Mouse (Mus musculus) forebrain, embryonic 12.5 days (tissue): ENCODE results near the gene Itsn2. TPM values are rescaled to one million over a fixed set of nuclear protein-coding genes. Genes with fewer than 3 reads are reported as not detected.

ENCODE experiments used
- ATAC-seq: fragments of 200-750 bp; cut with Nextera tagmentation; 2 replicates; pipeline ENCODE4 v1.8.0; 2017; ENCODE audit warnings: moderate TSS enrichment; ENCODE audit not compliant: low FRiP score
- H3K27ac ChIP-seq: fragments of 300-500 bp; sonication (generic); 2 replicates; pipeline ENCODE4 v1.5.1; 2016; ENCODE audit warnings: mild to moderate bottlenecking
- H3K27me3 ChIP-seq: fragments of 300-500 bp; sonication (generic); 2 replicates; pipeline ENCODE4 v1.6.1; 2016; ENCODE audit warnings: mild to moderate bottlenecking
- H3K36me3 ChIP-seq: fragments of 300-500 bp; sonication (generic); replicated peaks from 2 replicates; pipeline ENCODE4 v1.6.1; 2016; ENCODE audit warnings: mild to moderate bottlenecking
- H3K4me1 ChIP-seq: fragments of 300-500 bp; sonication (generic); 2 replicates; pipeline ENCODE4 v1.6.1; 2016
- H3K4me2 ChIP-seq: fragments of 300-500 bp; sonication (generic); 2 replicates; pipeline ENCODE4 v1.6.1; 2016; ENCODE audit warnings: mild to moderate bottlenecking, moderate library complexity
- H3K4me3 ChIP-seq: fragments of 300-500 bp; sonication (generic); replicated peaks from 2 replicates; pipeline ENCODE4 v1.5.1; 2016; ENCODE audit warnings: mild to moderate bottlenecking
- H3K9ac ChIP-seq: fragments of 300-500 bp; sonication (generic); 2 replicates; pipeline ENCODE4 v1.6.1; 2016; ENCODE audit warnings: mild to moderate bottlenecking
- H3K9me3 ChIP-seq: fragments of 300-500 bp; sonication (generic); 2 replicates; pipeline ENCODE4 v1.6.1; 2016
- WGBS: fragments of 180-500 bp; shearing (Covaris S2); methylation state at CpG from one replicate; pipeline ENCODE4 v1.1.7; 2016; 5-methylcytosine and 5-hydroxymethylcytosine counted together
- polyA plus RNA-seq: library from polyadenylated mRNA; unstranded; fragments of >200 nt; fragmentation: Nextera tagmentation; extraction: Ambion mirVana; gene quantifications from 2 replicates; pipeline ENCODE4 v1.2.1, GENCODE M21; 2016

Itsn2 gene
- polyA plus RNA-seq, 1 experiment from 2014 or later, result 17.9 TPM

DNA sequence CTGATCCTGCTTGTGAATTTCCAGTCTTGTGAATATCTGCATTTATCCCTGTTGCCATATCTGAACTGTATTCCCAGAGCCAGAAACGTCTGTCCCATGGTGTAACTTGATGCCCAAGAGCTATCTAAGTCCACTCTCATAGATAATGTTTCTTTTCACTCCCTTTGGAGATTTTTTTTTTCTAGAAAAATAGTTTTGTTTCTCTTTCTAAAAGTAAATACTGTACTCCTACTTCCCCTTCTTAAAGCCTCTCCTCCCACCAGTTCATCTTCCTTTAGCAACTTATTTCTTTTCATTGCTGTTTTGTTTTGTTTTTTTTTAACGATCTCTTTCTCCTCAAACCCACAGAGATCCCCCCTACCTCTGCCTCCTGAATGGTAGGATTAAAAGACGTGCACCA lies 14.2 kb downstream of the Itsn2 start:
- H3K9me3 ChIP-seq, result no peaks in the 10 kb centered on the region
- no peak overlapping the region for H3K4me2 ChIP-seq
- no peaks in the 10 kb centered on the region for H3K36me3 ChIP-seq
- H3K27me3 ChIP-seq, result no peaks in the 10 kb centered on the region
- H3K9ac ChIP-seq, result no peak overlapping the region
- 0 out of 2 replicates have a peak, but pooled peaks cover 3% of the 10 kb centered on the region for H3K4me1 ChIP-seq
- WGBS, result 12% methylated on average over 3 of the region's 3 CpGs
- no peak for ATAC-seq
- H3K27ac ChIP-seq, result no peak overlapping the region
- H3K4me3 ChIP-seq, result no peak overlapping the region

DNA sequence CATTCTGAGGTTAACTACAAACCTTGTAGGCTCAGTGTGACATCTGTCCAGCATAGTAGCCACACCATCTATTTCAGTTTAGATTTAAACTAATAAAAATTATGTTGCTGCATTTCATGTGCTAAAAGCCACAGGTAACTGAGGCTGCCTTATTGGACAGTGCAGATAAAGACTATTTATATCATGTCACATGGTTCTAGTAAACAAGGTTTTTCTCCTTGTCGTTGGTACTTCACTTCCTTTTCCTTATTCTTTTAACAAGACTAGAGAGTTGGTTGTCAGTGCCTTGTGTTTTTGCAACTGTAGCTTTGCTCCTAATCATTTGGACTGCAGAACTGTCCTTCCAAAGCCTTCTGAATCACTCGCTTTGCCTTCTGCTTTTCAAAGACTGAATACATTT lies 22.3 kb downstream of the Itsn2 start:
- H3K36me3 ChIP-seq, result no peaks in the 10 kb centered on the region
- ATAC-seq, result no peak
- no peak overlapping the region for H3K4me2 ChIP-seq
- 86% methylated on average over 2 of the region's 2 CpGs for WGBS
- no peaks in the 10 kb centered on the region for H3K4me1 ChIP-seq
- no peaks in the 10 kb centered on the region for H3K9me3 ChIP-seq
- no peak overlapping the region for H3K4me3 ChIP-seq
- H3K9ac ChIP-seq, result no peak overlapping the region
- no peak overlapping the region for H3K27ac ChIP-seq
- no peaks in the 10 kb centered on the region for H3K27me3 ChIP-seq

DNA sequence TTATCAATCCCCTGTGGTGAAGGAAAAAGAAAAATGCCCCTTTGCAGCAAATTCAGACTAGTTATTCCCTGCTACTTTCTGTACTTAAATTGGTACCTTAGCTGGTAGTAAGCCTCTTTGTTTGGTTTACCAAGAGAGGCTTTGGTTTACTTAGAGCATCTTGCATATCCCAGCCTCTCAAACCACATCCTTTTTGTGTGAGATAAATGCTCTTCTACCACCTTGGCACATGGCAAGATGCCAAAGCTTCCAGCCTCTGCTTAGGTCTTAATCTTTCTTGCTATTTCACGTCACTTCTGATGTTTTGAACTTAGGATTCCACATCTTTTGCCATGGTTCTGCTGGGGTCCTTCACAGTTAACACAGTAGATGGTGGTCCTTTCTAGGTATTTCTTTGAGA lies 31.8 kb downstream of the Itsn2 start:
- 80% methylated on average over 1 of the region's 1 CpGs for WGBS
- no peaks in the 10 kb centered on the region for H3K4me1 ChIP-seq
- H3K27me3 ChIP-seq, result no peaks in the 10 kb centered on the region
- no peak overlapping the region for H3K4me3 ChIP-seq
- H3K9me3 ChIP-seq, result no peaks in the 10 kb centered on the region
- H3K36me3 ChIP-seq, result no peaks in the 10 kb centered on the region
- H3K27ac ChIP-seq, result no peak overlapping the region
- no peak for ATAC-seq
- H3K4me2 ChIP-seq, result no peak overlapping the region
- H3K9ac ChIP-seq, result no peak overlapping the region

DNA sequence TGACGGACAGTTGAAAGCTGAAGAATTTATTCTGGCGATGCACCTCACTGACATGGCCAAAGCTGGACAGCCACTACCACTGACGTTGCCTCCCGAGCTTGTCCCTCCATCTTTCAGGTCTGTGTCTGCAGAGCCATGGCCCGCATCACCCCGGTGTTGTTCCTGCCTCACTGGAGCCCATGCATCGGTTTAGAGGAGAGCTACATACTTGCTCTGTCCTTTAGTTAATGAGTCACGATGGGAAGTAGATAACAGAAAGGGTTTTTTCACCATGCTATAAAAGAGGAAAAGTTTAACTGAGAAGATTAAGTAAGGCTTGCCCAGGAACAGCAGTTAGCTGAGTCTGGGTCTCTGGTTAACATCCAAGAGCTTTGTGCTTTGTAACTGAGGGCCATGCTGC lies 40.5 kb downstream of the Itsn2 start:
- no peaks in the 10 kb centered on the region for H3K9me3 ChIP-seq
- H3K36me3 ChIP-seq, result peaks cover 39% of the 10 kb centered on the region
- WGBS, result 89% methylated on average over 8 of the region's 8 CpGs
- H3K4me3 ChIP-seq, result no peak overlapping the region
- H3K27me3 ChIP-seq, result no peaks in the 10 kb centered on the region
- H3K4me2 ChIP-seq, result no peak overlapping the region
- H3K9ac ChIP-seq, result no peak overlapping the region
- no peak overlapping the region for H3K27ac ChIP-seq
- ATAC-seq, result no peak
- H3K4me1 ChIP-seq, result no peaks in the 10 kb centered on the region

DNA sequence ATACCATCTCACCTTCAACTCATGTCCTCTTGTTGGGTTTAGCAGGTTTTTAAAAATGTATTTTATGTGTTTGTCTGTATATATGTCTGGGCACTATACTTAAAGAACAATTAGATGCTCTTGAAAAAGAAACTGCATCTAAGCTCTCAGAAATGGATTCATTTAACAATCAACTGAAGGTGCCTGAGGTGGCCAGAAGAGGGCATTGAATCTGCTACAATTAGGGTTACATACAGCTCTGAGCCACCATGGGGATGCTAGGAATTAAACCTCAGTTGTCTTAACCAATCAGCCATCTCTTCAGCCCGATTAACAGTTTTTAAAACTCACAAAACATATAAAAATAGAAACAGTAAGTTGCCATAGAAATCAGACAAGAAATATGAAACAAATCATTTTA lies 46.0 kb downstream of the Itsn2 start:
- WGBS, result 90% methylated on average over 1 of the region's 1 CpGs
- H3K27me3 ChIP-seq, result no peaks in the 10 kb centered on the region
- H3K9ac ChIP-seq, result no peak overlapping the region
- H3K36me3 ChIP-seq, result peaks cover 25% of the 10 kb centered on the region
- H3K4me1 ChIP-seq, result no peaks in the 10 kb centered on the region
- no peak for ATAC-seq
- no peak overlapping the region for H3K4me2 ChIP-seq
- H3K9me3 ChIP-seq, result no peaks in the 10 kb centered on the region
- no peak overlapping the region for H3K4me3 ChIP-seq
- no peak overlapping the region for H3K27ac ChIP-seq

DNA sequence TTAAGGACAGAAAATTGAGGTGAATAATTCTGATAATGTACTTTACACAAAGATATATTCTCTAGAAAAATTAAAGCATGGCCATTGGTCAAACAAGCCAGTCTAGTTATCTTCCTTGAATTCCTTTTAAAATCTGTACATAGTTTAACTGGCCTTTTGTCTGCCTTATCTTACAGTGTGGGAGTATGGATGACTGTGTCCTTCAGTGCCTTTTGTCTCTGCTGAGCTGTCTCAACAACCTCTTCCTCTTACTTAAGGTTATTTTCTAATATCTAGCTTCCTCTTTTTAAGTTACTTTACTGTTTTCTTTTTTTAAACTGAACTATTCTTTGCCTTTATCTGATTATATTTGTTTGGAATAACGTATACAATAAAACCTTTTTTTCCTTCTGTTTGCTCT lies 48.3 kb downstream of the Itsn2 start:
- Histone ChIP-seq H3K27me3 (no peaks in the 10 kb centered on the region), H3K4me1 (no peaks in the 10 kb centered on the region), H3K27ac (no peak overlapping the region), H3K9me3 (no peaks in the 10 kb centered on the region), H3K36me3 (peaks cover 13% of the 10 kb centered on the region), H3K4me3 (no peak overlapping the region), H3K4me2 (no peak overlapping the region), H3K9ac (no peak overlapping the region)
- WGBS, result 95% methylated on average over 1 of the region's 1 CpGs
- no peak for ATAC-seq

DNA sequence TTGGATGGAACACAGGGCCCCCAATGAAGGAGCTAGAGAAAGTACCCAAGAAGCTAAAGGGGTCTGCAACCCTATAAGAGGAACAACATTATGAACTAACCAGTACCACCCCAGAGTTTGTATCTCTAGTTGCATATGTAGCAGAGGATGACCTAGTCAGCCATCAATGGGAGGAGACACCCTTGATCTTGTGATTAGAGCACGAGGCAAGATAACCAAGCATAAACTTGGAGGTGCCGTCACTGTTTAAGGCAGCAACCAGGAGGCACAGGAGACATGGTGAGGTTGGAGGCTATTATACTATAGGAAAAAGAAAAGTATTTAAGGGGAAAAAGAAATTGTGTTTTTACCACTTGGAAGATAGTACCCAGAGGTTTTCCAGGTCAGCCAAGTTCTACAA lies 64.4 kb downstream of the Itsn2 start:
- H3K4me3 ChIP-seq, result no peak overlapping the region
- WGBS, result 90% methylated on average over 2 of the region's 2 CpGs
- no peak overlapping the region for H3K27ac ChIP-seq
- no peak overlapping the region for H3K4me2 ChIP-seq
- peaks cover 18% of the 10 kb centered on the region for H3K36me3 ChIP-seq
- no peaks in the 10 kb centered on the region for H3K27me3 ChIP-seq
- H3K4me1 ChIP-seq, result no peaks in the 10 kb centered on the region; the same call in 1 of the 2 replicates
- no peak overlapping the region for H3K9ac ChIP-seq
- H3K9me3 ChIP-seq, result no peaks in the 10 kb centered on the region
- no peak for ATAC-seq

DNA sequence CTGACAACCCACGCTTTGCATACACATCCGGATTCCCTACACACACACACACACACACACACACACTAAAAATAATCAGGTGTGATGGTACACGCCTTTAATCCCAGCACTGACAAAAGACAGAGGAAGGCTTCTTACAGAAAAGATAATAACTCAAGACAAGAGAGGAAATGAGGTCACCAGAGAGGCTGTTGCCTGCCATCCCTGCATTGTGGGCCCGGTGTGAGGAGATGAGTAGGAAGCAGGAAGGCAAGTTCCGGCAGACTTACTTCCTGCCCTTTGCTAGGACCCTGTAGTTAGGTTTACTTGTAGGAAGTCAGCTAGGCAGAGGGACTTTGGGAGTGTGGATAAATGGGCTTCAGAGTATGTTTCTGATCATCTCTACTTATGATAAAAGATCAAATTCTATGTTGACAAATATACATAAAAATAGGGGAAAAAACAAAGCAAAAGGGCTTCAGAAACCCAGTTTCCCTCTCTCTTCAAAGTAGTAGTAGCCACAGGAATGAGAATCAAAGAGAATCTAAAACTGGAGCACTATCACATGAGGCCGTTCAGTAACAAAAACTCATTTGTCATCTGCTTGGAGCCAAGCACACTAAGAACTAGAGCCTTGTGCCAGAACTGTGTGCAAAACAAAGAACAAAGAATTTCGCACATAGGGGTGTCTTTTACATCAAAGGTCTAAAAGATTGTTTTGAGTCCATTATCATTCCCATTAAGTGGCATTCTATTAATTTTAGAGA lies 72.7 kb downstream of the Itsn2 start:
- Histone ChIP-seq H3K9me3 (no peaks in the 10 kb centered on the region), H3K36me3 (peaks cover 8% of the 10 kb centered on the region; the same call in 1 of the 2 replicates), H3K4me1 (no peaks in the 10 kb centered on the region; the same call in 1 of the 2 replicates), H3K27me3 (no peaks in the 10 kb centered on the region), H3K27ac (no peak overlapping the region), H3K9ac (no peak overlapping the region), H3K4me3 (no peak overlapping the region), H3K4me2 (no peak overlapping the region)
- no peak for ATAC-seq
- 85% methylated on average over 7 of the region's 7 CpGs for WGBS

DNA sequence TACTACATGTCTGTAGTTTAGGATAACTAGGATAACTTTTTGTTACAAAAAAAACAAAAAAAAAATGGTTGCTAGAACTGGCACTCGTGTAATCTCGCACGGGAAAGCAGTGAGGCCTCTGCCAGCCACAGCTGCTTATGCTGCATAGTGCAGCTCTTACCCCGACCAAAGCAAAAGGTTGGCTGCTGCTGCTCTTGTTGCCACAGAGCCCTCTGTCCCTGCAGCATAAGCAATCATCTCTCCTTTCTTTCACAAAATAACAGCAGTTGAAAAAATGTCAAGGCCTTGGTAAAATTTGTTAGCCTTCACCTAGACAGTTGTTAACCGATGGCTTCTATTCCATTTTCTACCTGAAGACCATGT lies 73.2 kb downstream of the Itsn2 start:
- H3K9me3 ChIP-seq, result no peaks in the 10 kb centered on the region
- no peak overlapping the region for H3K9ac ChIP-seq
- H3K36me3 ChIP-seq, result peaks cover 8% of the 10 kb centered on the region; the same call in 1 of the 2 replicates
- WGBS, result 87% methylated on average over 5 of the region's 5 CpGs
- no peak overlapping the region for H3K4me3 ChIP-seq
- H3K27me3 ChIP-seq, result no peaks in the 10 kb centered on the region
- no peak overlapping the region for H3K27ac ChIP-seq
- no peak for ATAC-seq
- no peaks in the 10 kb centered on the region; the same call in 1 of the 2 replicates for H3K4me1 ChIP-seq
- no peak overlapping the region for H3K4me2 ChIP-seq

DNA sequence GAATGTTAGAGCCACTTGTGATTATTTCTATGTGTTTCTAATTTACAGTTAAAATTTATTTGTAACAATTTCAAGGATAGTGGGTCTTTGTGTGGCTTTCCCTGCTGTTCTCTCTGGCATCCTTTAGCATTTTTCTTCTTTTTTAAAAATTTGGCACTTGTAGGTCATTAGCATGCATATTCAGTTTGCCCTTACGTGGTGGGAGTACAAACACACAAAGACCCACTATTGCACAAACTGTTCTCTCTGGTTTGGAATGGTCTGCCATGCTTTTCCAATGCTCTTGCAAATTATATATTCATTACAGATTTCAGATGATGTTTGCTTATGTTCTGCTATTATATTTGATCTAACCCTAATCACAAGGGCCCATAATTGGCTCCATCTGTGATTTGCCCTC lies 83.9 kb downstream of the Itsn2 start:
- H3K9me3 ChIP-seq, result no peaks in the 10 kb centered on the region
- H3K36me3 ChIP-seq, result peaks cover 12% of the 10 kb centered on the region
- H3K4me2 ChIP-seq, result no peak overlapping the region
- WGBS, result 61% methylated on average over 1 of the region's 1 CpGs
- no peak overlapping the region for H3K4me3 ChIP-seq
- no peaks in the 10 kb centered on the region for H3K27me3 ChIP-seq
- no peaks in the 10 kb centered on the region for H3K4me1 ChIP-seq
- H3K9ac ChIP-seq, result no peak overlapping the region
- H3K27ac ChIP-seq, result no peak overlapping the region
- ATAC-seq, result no peak

DNA sequence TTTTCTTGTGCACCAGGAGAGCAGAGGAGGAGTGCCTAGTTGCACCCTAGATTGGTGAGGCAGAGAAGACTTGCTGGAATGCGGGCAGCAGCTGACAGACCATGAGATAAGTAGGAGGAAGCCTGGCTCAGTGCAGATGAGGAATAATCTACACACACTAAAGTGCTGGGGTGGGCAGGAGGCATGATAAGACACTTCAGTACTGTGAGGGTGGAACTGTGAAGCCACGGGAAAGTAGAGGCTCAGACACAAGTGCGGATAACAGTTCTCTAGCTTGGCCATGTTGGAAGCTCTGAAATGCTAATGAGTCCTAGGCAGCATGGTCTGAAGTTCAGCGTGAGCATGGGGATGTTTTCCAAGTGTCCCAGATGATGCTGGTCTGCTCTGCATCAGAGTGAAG lies 87.5 kb downstream of the Itsn2 start:
- Histone ChIP-seq H3K4me2 (no peak overlapping the region), H3K27me3 (no peaks in the 10 kb centered on the region), H3K9ac (no peak overlapping the region), H3K4me1 (no peaks in the 10 kb centered on the region), H3K36me3 (no peaks in the 10 kb centered on the region; the same call in 1 of the 2 replicates), H3K27ac (no peak overlapping the region), H3K4me3 (no peak overlapping the region), H3K9me3 (no peaks in the 10 kb centered on the region)
- 82% methylated on average over 4 of the region's 4 CpGs for WGBS
- ATAC-seq, result no peak

DNA sequence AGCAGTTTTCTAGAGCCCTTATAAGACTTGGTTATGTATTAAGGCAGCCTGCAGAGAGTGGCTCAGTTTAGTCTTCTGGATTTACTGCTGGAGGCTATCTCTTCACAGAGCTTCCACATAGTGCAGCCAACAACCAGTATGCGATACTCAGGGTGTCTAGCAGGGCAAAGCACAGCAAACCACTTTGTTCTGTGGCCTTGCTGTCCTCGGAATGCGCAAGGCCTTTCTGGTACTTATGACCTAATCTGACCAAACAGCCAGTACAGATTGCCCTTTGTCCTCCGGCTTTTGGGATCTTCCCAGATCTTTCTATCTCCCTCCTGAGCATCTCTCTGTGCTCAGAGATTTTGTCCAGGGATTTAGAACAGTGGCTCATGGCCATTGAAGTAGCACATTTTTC lies 93.0 kb downstream of the Itsn2 start:
- no peaks in the 10 kb centered on the region for H3K4me1 ChIP-seq
- H3K9ac ChIP-seq, result no peak overlapping the region
- H3K27ac ChIP-seq, result no peak overlapping the region
- H3K27me3 ChIP-seq, result no peaks in the 10 kb centered on the region
- no peak overlapping the region for H3K4me2 ChIP-seq
- H3K36me3 ChIP-seq, result no peaks in the 10 kb centered on the region
- WGBS, result 87% methylated on average over 4 of the region's 4 CpGs
- H3K9me3 ChIP-seq, result no peaks in the 10 kb centered on the region
- no peak overlapping the region for H3K4me3 ChIP-seq
- no peak for ATAC-seq

DNA sequence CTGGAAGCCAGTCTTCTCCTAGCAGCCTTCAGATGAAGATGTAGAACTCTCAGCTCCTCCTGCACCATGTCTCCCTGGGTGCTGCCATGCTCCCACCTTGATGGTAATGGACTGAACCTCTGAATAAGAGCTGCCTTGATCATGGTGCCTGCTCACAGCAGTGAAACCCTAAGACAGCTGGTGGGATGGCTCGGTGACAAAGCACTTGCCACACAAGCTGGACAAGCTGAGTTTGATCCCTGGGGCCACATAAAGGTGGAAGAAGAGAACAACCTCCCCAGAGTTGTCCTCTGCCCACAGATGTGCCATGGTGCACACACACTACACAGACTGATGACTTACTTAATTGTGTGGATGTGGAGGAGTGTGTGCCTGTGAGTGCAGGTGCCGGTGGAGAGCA lies 95.9 kb downstream of the Itsn2 start:
- WGBS, result 91% methylated on average over 2 of the region's 2 CpGs
- no peak for ATAC-seq
- no peak overlapping the region for H3K4me3 ChIP-seq
- H3K4me2 ChIP-seq, result no peak overlapping the region
- no peaks in the 10 kb centered on the region for H3K4me1 ChIP-seq
- no peak overlapping the region for H3K9ac ChIP-seq
- no peaks in the 10 kb centered on the region for H3K9me3 ChIP-seq
- H3K27ac ChIP-seq, result no peak overlapping the region
- no peaks in the 10 kb centered on the region for H3K27me3 ChIP-seq
- H3K36me3 ChIP-seq, result no peaks in the 10 kb centered on the region
